Mouse (Mus musculus) gastrocnemius, postnatal 36 days (tissue): ENCODE data around the gene Zdhhc24. TPM values are rescaled to one million over a fixed set of nuclear protein-coding genes. Genes with fewer than 3 reads are reported as not detected.

Source experiments
- total RNA-seq, 2 experiments: library from RNA; stranded (reverse); gene quantifications; 2 replicates each; pipeline ENCODE4 v1.2.3; 2021

Gene Zdhhc24
- total RNA-seq, 2 experiments from 2014 or later = 2.2 to 2.6 TPM

Other genes starting within 250 kb of the Zdhhc24 start
- under 1 TPM in 1 of 2 experiments, not detected in 1; 0.47 TPM for gene Gm960, start 180.0 kb upstream of the Zdhhc24 start, total RNA-seq
- gene Sptbn2, start 167.5 kb upstream of the Zdhhc24 start, total RNA-seq = under 1 TPM in 1 of 2 experiments, not detected in 1; 0.05 TPM
- gene Rbm4b, start 122.2 kb upstream of the Zdhhc24 start, total RNA-seq = 1 to 10 TPM; 1.6 to 1.8 TPM
- gene Rbm4, start 84.8 kb upstream of the Zdhhc24 start, total RNA-seq = 10 to 100 TPM; 28.3 to 31.0 TPM
- gene Gm21992, start 67.1 kb upstream of the Zdhhc24 start, total RNA-seq = 10 to 100 TPM in 1 of 2 experiments, 1 to 10 TPM in 1; 9.3 to 12.0 TPM
- 10 to 100 TPM in 1 of 2 experiments, 1 to 10 TPM in 1; 6.6 to 10.5 TPM for gene Rbm14, start 67.0 kb upstream of the Zdhhc24 start, total RNA-seq
- gene Ccs, start 39.3 kb upstream of the Zdhhc24 start, total RNA-seq = 10 to 100 TPM; 19.9 to 24.5 TPM
- gene Ccdc87, start 39.3 kb upstream of the Zdhhc24 start, total RNA-seq = not detected
- 10 to 100 TPM; 26.6 to 33.4 TPM for gene Ctsf, start 23.5 kb upstream of the Zdhhc24 start, total RNA-seq
- gene Actn3, start 759 bp upstream of the Zdhhc24 start, total RNA-seq = 1,000 to 10,000 TPM; 8,494 to 8,724 TPM
- gene Bbs1, start 28.0 kb downstream of the Zdhhc24 start, total RNA-seq = 1 to 10 TPM; 1.6 to 2.4 TPM
- gene Dpp3, start 49.6 kb downstream of the Zdhhc24 start, total RNA-seq = 10 to 100 TPM; 16.5 to 17.5 TPM
- gene Peli3, start 64.5 kb downstream of the Zdhhc24 start, total RNA-seq = 1 to 10 TPM; 1.3 to 1.4 TPM
- 10 to 100 TPM; 56.3 to 58.7 TPM for gene Mrpl11, start 83.5 kb downstream of the Zdhhc24 start, total RNA-seq
- under 1 TPM in 1 of 2 experiments, not detected in 1; 0.07 TPM for gene Npas4, start 111.6 kb downstream of the Zdhhc24 start, total RNA-seq
- 1 to 10 TPM; 5.9 to 6.9 TPM for gene Slc29a2, start 145.2 kb downstream of the Zdhhc24 start, total RNA-seq
- 10 to 100 TPM; 20.5 to 20.8 TPM for gene B4gat1, start 160.2 kb downstream of the Zdhhc24 start, total RNA-seq
- gene AC124502.3, start 160.2 kb downstream of the Zdhhc24 start, total RNA-seq = under 1 TPM; 0.87 to 0.96 TPM
- 10 to 100 TPM; 11.5 to 14.1 TPM for gene Brms1, start 162.7 kb downstream of the Zdhhc24 start, total RNA-seq
- 1 to 10 TPM in 1 of 2 experiments, under 1 TPM in 1; 0.52 to 1.3 TPM for gene Rin1, start 171.8 kb downstream of the Zdhhc24 start, total RNA-seq
- 10 to 100 TPM; 12.4 to 12.5 TPM for gene Cd248, start 189.4 kb downstream of the Zdhhc24 start, total RNA-seq
- gene Tmem151a, start 206.9 kb downstream of the Zdhhc24 start, total RNA-seq = under 1 TPM in 1 of 2 experiments, not detected in 1; 0.22 TPM
- gene Yif1a, start 209.9 kb downstream of the Zdhhc24 start, total RNA-seq = 10 to 100 TPM; 38.2 to 44.7 TPM
- gene Cnih2, start 219.9 kb downstream of the Zdhhc24 start, total RNA-seq = under 1 TPM in 1 of 2 experiments, not detected in 1; 0.25 TPM
- 100 to 1,000 TPM; 103 to 110 TPM for gene Rab1b, start 228.4 kb downstream of the Zdhhc24 start, total RNA-seq
- 10 to 100 TPM; 53.0 to 56.6 TPM for gene Klc2, start 239.9 kb downstream of the Zdhhc24 start, total RNA-seq